Mouse (Mus musculus) midbrain, embryonic 14.5 days (tissue): ENCODE data around the gene Arpc4. TPM values are rescaled to one million over a fixed set of nuclear protein-coding genes. Genes with fewer than 3 reads are reported as not detected.

Experiments used
- ATAC-seq: fragments of 200-750 bp; cut with Nextera tagmentation; 2 replicates; pipeline ENCODE4 v1.8.0; 2017; ENCODE audit warnings: moderate number of reproducible peaks, moderate library complexity; ENCODE audit not compliant: low FRiP score, low TSS enrichment
- DNase-seq: peaks from one replicate; pipeline ENCODE4 v3.0.0-alpha.2; 2015
- H3K27ac ChIP-seq: fragments of 300-500 bp; sonication (generic); replicated peaks from 2 replicates; pipeline ENCODE4 v1.5.1; 2014; ENCODE audit warnings: mild to moderate bottlenecking, low read depth, low read length, moderate library complexity
- H3K27me3 ChIP-seq: fragments of 300-500 bp; sonication (generic); 2 replicates; pipeline ENCODE4 v1.6.1; 2014; ENCODE audit warnings: low read length, control low read depth, mixed read lengths; ENCODE audit not compliant: control insufficient read depth, insufficient read depth
- H3K36me3 ChIP-seq: fragments of 300-500 bp; sonication (generic); 2 replicates; pipeline ENCODE4 v1.6.1; 2014; ENCODE audit warnings: low read length, control low read depth; ENCODE audit not compliant: control insufficient read depth, insufficient read depth
- H3K4me1 ChIP-seq: fragments of 300-500 bp; sonication (generic); 2 replicates; pipeline ENCODE4 v1.6.1; 2014; ENCODE audit warnings: mild to moderate bottlenecking, antibody characterized with exemption, low read length, control low read depth; ENCODE audit not compliant: control insufficient read depth, insufficient read depth
- H3K4me2 ChIP-seq: fragments of 300-500 bp; sonication (generic); 2 replicates; pipeline ENCODE4 v1.6.1; 2014; ENCODE audit warnings: mild to moderate bottlenecking, low read length, moderate library complexity
- H3K4me3 ChIP-seq: fragments of 300-500 bp; sonication (generic); replicated peaks from 2 replicates; pipeline ENCODE4 v1.5.1; 2014; ENCODE audit warnings: low read depth, low read length
- H3K9ac ChIP-seq: fragments of 300-500 bp; sonication (generic); replicated peaks from 2 replicates; pipeline ENCODE4 v1.6.1; 2014; ENCODE audit warnings: mild to moderate bottlenecking, low read length, moderate library complexity
- H3K9me3 ChIP-seq: fragments of 300-500 bp; sonication (generic); 2 replicates; pipeline ENCODE4 v1.6.1; 2016; ENCODE audit warnings: low read length, control low read depth, mixed read lengths; ENCODE audit not compliant: control insufficient read depth
- WGBS: fragments of 180-500 bp; shearing (Covaris S2); extraction: QIAGEN DNeasy Blood & Tissue Kit; methylation state at CpG from one replicate; pipeline ENCODE4 v1.1.7; 2014; 5-methylcytosine and 5-hydroxymethylcytosine counted together
- polyA plus RNA-seq: library from polyadenylated mRNA; unstranded; fragments of >200 nt; fragmentation: Nextera tagmentation; extraction: Ambion mirVana; gene quantifications from 2 replicates; pipeline ENCODE4 v1.2.1, GENCODE M21; 2014

Arpc4 gene
- polyA plus RNA-seq, 1 experiment from 2014 or later = 234 TPM

DNA sequence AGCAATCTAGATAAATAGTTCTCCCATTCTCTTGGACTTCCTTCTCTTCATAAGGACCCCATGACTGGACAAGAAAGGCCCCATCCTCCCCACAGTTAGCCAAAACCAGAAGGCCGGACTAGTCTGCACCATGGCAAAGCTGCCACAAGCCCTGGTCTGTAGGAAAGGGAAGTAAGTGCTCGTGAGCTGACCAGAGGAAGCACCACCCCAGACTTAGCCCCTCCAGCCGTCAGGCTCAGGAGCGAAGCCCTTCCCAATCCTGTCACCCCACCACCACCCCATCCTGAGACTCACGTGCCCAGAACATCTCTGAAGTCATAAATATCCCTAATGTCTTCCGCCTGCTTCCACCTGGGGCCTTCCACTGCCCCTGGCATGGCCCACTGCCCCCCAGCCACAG is 36.3 kb upstream of the Arpc4 start:
- H3K9ac ChIP-seq = no peak overlapping the region; the same call in 1 of the 2 replicates
- H3K36me3 ChIP-seq = peaks cover 36% of the 10 kb centered on the region
- H3K27ac ChIP-seq = no peak overlapping the region
- peaks cover 17% of the 10 kb centered on the region for H3K4me1 ChIP-seq
- H3K27me3 ChIP-seq = no peaks in the 10 kb centered on the region
- no peaks in the 10 kb centered on the region for H3K9me3 ChIP-seq
- ATAC-seq (no peak), DNase-seq (no peak)
- 90% methylated on average over 6 of the region's 6 CpGs for WGBS
- H3K4me2 ChIP-seq = peak overlapping the region; percentile 9; the same call in 1 of the 2 replicates
- H3K4me3 ChIP-seq = no peak overlapping the region

DNA sequence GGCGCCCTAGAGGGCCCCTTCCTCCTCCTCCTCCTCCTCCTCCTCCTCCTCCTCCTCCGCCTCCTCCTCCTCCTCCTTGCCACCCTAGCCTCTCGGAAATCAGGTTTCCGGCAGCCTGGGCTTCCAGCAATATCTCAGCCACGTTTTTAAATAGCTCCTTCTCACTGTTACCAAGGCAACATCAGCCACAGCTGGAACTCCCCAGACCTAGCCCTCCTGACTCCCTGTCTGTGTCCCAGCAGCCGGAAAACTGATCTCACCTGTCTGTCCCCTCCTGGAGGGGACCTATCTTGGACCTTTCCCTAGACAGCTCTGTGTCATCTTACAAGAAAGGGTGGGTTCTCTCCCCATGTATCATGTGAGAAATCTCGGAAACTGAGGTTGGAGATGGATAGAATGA is 35.6 kb upstream of the Arpc4 start:
- H3K9me3 ChIP-seq = no peaks in the 10 kb centered on the region
- no peak overlapping the region for H3K27ac ChIP-seq
- no peak for ATAC-seq
- H3K4me3 ChIP-seq = peak overlapping the region; percentile 56
- DNase-seq = peak; percentile 29
- H3K36me3 ChIP-seq = peaks cover 32% of the 10 kb centered on the region
- peak overlapping the region; percentile 82 for H3K4me2 ChIP-seq
- 36% methylated on average over 5 of the region's 7 CpGs for WGBS
- peaks cover 17% of the 10 kb centered on the region for H3K4me1 ChIP-seq
- no peaks in the 10 kb centered on the region for H3K27me3 ChIP-seq
- no peak overlapping the region for H3K9ac ChIP-seq

DNA sequence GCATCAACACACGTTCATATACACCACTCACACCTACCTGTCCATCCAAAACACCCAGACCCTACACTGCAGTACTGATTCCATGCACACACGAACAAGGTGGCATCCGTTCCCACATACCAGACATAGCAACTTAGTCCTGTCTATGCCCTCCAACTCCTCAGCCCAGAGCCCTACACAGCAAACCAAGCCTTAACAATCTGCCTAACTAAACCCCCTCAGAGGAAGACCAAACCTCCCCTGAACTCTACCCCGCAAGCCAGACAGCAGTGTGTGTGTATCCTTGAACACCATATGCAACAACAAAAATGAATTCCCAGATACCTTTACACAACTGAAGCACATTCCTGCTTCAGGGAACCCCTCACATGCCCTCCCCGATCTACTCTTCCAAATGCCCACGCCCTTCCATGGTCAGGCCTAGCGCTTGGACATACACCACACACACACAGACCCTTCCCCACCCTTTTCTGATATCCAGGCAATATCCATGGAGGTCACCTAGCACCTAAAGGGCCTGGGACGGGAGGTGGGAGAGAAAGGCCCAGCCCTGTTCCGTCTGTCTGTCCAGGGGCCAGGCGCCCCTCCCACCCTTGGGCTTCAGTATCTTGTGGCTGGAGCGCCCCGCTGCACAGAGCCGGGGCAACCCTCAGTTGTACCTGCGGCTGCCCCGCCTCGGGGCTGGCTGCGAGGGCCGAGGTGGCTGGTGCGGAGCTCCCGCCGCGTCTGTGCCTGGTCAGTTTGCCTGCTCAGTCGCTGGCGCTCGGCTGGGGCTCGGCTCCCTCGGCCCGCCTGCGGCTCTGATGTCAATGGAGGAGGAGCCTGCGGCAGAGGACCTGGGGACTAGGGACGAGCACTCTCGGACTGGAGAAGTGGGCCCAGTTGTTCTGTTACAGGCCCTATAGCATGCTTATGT is 34.5 kb upstream of the Arpc4 start, which contains the start of gene Camk1:
Gene Camk1 (minus strand): TSS at position 808 of the 916 bp plus-strand sequence.
- peak; percentile 85 for ATAC-seq
- Histone ChIP-seq H3K9me3 (no peaks in the 10 kb centered on the region), H3K4me2 (peak within 1 kb of the TSS; percentile 82), H3K27ac (peak within 1 kb of the TSS; percentile 42), H3K4me1 (peaks cover 17% of the 10 kb centered on the region), H3K36me3 (peaks cover 22% of the 10 kb centered on the region), H3K27me3 (no peaks in the 10 kb centered on the region), H3K4me3 (peak within 1 kb of the TSS; percentile 56), H3K9ac (peak within 1 kb of the TSS; percentile 86)
- peak; percentile 79 for DNase-seq
- 15% methylated on average over 32 of the region's 32 CpGs for WGBS

DNA sequence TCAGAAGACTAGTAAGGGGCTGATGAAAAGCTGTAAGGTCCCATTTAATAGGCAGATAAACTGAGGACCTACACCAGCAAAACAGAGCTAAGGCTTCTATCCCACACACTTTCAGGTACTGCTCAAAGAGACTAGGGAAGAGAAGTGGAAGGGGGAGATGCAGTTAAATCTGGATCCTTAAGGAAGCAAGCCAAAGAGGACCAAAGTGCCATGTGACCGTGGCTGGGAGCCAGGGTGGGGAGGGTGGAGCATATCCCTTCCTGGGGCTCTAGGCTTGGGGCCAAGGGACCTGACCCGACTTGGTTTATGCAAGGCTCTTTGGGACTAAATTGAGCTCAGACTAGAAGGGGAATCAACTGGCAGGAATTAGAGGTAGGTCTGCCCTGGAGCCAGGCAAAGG is 33.6 kb upstream of the Arpc4 start:
- H3K4me1 ChIP-seq = peaks cover 17% of the 10 kb centered on the region

DNA sequence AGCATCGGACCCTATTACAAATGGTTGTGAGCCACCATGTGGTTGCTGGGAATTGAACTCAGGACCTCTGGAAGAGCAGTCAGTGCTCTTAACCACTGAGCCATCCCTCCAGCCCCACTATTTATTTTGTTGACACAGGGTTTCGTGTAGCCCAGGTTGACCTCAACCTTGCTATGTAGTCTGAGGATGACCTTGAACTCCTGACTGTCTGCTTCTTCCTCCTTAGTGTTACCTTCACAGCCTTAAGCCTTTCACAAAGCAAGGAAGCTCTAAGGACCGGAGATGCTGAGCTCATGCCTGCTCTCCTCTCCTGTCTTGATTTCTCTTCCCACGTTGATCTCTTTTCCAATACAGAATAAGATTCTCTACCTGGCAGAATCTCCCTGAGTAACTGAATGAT is 31.0 kb upstream of the Arpc4 start:
- no peak overlapping the region for H3K9ac ChIP-seq
- H3K4me3 ChIP-seq = no peak overlapping the region
- H3K9me3 ChIP-seq = no peaks in the 10 kb centered on the region
- H3K36me3 ChIP-seq = no peaks in the 10 kb centered on the region
- H3K4me1 ChIP-seq = peaks cover 17% of the 10 kb centered on the region
- DNase-seq (no peak), ATAC-seq (no peak)
- no peak overlapping the region for H3K27ac ChIP-seq
- H3K4me2 ChIP-seq = no peak overlapping the region
- no peaks in the 10 kb centered on the region for H3K27me3 ChIP-seq
- WGBS = 81% methylated on average over 4 of the region's 4 CpGs

More for the DNA sequence above, 33.6 kb upstream of the Arpc4 start:
- 50% methylated on average over 2 of the region's 2 CpGs for WGBS
- DNase-seq (peak; percentile 41), ATAC-seq (no peak)
- Histone ChIP-seq H3K4me2 (peak overlapping the region; percentile 82), H3K9ac (no peak overlapping the region), H3K27ac (no peak overlapping the region), H3K36me3 (peaks cover 13% of the 10 kb centered on the region), H3K4me3 (no peak overlapping the region; the same call in 1 of the 2 replicates), H3K27me3 (no peaks in the 10 kb centered on the region), H3K9me3 (no peaks in the 10 kb centered on the region)

DNA sequence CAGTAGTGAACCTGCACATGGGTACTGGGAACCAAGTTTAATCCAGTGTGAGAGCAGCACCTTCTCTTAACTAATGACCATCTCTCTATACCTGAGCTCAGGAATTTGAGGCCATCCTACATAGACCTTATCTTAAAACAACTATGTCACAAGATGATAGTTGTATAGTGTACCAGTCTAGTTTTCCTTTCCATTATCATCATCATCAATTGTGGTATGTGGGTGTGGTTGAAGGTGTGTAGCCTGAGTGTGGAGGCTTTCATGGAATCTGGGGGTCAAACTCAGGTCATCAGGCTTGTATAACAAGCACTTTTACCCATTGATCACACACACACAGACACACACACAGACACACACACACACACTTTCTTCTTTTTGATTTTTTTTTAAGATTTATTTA is 27.4 kb upstream of the Arpc4 start:
- Histone ChIP-seq H3K36me3 (no peaks in the 10 kb centered on the region), H3K4me2 (no peak overlapping the region), H3K4me1 (no peaks in the 10 kb centered on the region), H3K9ac (no peak overlapping the region), H3K9me3 (no peaks in the 10 kb centered on the region), H3K4me3 (no peak overlapping the region), H3K27ac (no peak overlapping the region), H3K27me3 (no peaks in the 10 kb centered on the region)
- no peak for DNase-seq
- ATAC-seq = no peak

DNA sequence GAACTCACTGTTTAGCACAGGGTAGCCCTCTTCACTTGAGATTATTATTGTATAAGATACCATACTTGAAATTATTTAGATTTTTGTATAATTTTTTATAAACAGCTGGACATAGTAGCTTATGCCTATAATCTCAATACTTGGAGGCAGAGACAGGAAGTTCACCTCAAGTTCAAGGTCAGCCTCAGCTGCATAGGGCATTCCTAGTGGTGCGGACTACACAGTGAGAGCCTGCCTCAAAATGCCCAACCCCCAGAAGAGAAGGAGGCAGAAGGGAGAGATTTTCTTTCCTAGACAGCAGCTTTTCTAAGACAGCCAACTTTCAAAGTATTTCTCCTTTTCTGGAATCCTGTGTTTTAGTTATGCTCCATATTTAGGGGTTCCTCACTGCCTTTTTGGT is 26.8 kb upstream of the Arpc4 start:
- no peak for ATAC-seq

DNA sequence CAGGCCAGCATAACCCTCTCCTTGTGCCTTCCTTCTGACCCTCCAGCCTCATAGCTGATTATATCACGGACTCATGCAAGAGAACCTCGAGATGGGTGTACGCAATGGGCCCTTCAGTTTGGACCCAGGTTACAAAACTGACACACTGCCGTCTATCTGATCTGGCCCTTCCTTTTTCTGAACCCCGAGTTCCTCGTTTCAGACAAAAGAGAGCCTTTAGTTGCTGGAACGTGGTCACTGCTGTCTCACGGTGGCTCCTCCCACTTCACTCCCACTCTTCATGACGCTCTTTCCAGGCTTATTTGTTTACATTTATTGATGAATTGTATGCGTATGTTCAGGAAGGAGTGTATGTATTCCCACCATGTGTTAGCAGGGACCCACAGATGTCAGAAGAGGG is 26.3 kb upstream of the Arpc4 start:
- H3K27ac ChIP-seq = no peak overlapping the region
- H3K4me3 ChIP-seq = no peak overlapping the region
- H3K4me1 ChIP-seq = no peaks in the 10 kb centered on the region
- WGBS = 62% methylated on average over 10 of the region's 10 CpGs
- no peak overlapping the region for H3K4me2 ChIP-seq
- H3K9ac ChIP-seq = no peak overlapping the region
- H3K27me3 ChIP-seq = no peaks in the 10 kb centered on the region
- ATAC-seq (no peak), DNase-seq (no peak)
- H3K9me3 ChIP-seq = no peaks in the 10 kb centered on the region
- H3K36me3 ChIP-seq = no peaks in the 10 kb centered on the region

More for the DNA sequence above, 26.8 kb upstream of the Arpc4 start:
- no peak overlapping the region for H3K9ac ChIP-seq
- DNase-seq = no peak
- H3K36me3 ChIP-seq = no peaks in the 10 kb centered on the region
- H3K27ac ChIP-seq = no peak overlapping the region
- H3K9me3 ChIP-seq = no peaks in the 10 kb centered on the region
- H3K4me3 ChIP-seq = no peak overlapping the region
- H3K4me1 ChIP-seq = no peaks in the 10 kb centered on the region
- no peak overlapping the region for H3K4me2 ChIP-seq
- H3K27me3 ChIP-seq = no peaks in the 10 kb centered on the region
- 100% methylated on average over 1 of the region's 1 CpGs for WGBS

DNA sequence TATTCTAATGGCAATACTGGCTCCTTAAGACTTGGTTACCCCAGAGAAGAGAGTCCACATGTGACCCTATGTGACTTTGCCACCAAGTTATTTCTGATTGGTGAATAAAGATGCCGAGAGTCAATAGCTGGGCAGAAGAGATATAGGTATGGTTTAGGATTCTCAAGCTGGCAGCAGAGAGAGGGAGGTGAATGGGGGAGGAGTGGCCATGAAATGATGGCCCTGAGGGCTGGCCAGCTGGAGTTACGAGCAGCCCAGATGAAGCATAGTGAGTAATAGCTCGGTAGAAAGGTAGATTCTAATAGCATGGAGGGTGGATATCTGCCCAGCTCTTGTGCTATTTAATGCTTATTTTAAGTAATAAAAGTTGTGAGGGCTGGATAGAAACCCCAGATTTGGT is 25.1 kb upstream of the Arpc4 start:
- H3K27ac ChIP-seq = no peak overlapping the region
- H3K9ac ChIP-seq = no peak overlapping the region
- no peaks in the 10 kb centered on the region for H3K4me1 ChIP-seq
- no peak overlapping the region for H3K4me3 ChIP-seq
- H3K27me3 ChIP-seq = no peaks in the 10 kb centered on the region
- no peaks in the 10 kb centered on the region for H3K36me3 ChIP-seq
- no peak overlapping the region for H3K4me2 ChIP-seq
- 82% methylated on average over 3 of the region's 3 CpGs for WGBS
- no peak for DNase-seq
- no peak for ATAC-seq
- H3K9me3 ChIP-seq = no peaks in the 10 kb centered on the region
